Mouse (Mus musculus): Measurements from ENCODE around the gene Cmip.

The Cmip gene

GRCm38 (mm10) chr8:117348718-117349394 lies 92.0 kb downstream of the Cmip start:
- no peak for DNase-seq (ENCODE audit: low spot score in 2 of 2)

- DNase-seq (ENCODE audit: low spot score in 2 of 2), result no peak
These were observed 92.7 kb downstream of the Cmip start for GRCm38 (mm10) chr8:117349541-117349940.

- DNase-seq (ENCODE audit: low spot score in 2 of 2), result no peak
These were observed 95.2 kb downstream of the Cmip start for GRCm38 (mm10) chr8:117352098-117352497.

GRCm38 (mm10) chr8:117355111-117355831 lies 98.4 kb downstream of the Cmip start:
- DNase-seq (ENCODE audit: low spot score in 2 of 2), result no peak

DNA sequence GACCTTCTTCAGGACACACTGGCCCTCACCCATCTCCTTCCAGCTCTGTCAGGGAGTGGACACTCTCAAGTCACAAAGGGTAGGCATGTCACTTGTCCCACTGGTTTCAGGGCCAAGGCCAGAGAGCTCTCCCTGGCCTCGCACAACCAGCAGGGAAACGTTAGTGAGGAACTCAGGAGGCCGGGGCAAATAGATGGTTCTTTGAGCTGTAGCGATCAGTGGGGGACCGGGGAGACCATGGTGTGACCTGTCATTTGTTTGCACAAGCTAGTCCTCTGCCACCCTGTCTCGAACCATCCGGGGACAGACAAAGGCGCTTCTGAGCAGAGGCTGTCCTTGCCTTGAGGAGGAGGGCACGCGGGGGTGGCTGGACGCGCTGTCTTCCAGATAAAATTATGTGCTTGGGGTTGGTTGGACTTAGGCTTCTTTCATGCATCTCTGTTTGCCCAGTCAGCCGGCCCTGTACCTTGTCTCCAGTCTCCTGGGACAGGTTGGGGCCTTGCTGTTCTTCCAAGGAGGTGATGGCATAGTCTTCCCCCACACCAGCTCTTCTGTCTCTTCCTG lies 99.3 kb downstream of the Cmip start:
- DNase-seq (ENCODE audit: low spot score in 2 of 2), result no peak

DNA sequence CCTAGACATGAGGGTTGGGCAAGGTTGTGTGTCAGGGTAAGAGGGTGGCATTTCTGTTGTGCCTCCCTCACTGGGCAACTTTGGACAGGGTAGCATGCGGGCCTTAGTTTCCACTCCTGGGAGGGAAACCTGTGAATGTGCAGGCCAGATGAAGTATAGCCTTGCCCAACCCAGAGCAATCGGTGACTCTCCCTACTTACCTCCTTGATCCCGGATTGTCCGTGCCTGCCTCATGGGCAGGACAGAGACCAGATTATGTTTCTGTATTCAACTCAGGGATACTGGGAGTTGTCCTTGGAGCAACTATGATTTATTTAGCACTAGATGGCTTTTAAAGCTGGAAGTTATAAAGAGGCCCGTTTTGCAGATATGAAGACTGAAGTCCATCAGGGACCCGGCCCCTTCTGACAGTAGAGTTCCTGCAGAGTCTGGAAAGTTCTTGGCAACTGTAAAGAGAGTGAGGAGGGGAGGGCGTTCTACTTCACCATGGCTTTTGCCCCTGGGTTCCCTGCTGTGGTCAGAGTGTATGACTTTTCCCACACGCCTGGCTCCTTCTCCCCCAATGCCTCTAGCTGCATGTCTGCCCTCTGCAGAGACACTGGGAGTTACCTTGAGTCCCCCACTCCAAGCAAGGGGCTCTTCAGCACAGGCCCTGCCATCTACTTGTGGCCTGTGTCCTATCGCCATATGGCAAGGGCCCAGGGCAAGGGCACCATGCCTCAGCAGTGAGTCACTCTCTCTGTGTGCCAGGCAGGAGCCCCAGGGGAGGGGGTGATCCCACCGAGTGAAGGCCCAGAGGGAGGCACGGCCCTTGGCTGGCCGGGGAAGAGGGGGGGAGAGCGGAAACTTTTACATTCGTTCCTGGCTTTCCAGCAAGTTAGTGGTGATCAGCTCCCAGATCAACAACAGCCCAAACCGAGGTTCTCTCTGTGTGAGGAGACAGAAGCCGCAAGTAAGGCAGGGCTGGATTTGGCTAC lies 100.9 kb downstream of the Cmip start:
- no peak for DNase-seq (ENCODE audit: low spot score in 2 of 2)

DNA sequence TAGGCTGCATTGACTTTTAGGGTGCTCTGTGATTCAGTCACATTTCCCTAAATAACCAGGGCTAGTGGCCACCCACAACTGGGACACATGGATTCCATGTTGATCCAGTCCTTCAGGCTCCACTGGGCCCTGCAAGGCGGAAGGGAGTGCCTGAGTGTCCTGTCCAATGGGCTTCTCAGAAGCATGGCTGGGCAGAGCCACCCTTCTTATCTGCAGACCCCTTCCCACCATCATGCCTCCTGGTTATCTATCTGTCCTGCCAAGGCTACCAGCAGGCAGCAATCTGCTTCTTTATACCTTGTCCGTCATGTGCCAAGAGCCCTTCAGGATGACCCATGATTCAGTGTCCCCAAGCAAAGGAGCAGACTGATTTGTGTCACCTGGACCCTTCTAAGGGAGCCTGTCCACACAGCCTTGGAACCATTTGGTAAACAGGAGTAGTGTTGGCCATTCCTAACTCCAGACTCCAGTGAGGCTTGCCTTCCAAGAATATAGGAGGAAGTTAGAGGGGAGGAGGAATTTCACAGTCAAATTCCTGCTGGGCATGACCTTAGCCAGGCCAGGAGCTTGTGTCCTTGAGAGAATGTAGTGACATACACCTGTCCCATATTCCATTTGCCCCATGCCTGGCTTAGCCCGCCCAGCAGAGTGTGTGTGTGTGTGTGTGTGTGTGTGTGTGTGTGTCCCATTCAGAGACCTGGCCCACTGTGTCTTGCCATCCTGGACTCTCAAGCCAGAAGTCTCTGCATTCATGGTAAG lies 103.5 kb downstream of the Cmip start:
- no peak for DNase-seq (ENCODE audit: low spot score in 2 of 2)

DNA sequence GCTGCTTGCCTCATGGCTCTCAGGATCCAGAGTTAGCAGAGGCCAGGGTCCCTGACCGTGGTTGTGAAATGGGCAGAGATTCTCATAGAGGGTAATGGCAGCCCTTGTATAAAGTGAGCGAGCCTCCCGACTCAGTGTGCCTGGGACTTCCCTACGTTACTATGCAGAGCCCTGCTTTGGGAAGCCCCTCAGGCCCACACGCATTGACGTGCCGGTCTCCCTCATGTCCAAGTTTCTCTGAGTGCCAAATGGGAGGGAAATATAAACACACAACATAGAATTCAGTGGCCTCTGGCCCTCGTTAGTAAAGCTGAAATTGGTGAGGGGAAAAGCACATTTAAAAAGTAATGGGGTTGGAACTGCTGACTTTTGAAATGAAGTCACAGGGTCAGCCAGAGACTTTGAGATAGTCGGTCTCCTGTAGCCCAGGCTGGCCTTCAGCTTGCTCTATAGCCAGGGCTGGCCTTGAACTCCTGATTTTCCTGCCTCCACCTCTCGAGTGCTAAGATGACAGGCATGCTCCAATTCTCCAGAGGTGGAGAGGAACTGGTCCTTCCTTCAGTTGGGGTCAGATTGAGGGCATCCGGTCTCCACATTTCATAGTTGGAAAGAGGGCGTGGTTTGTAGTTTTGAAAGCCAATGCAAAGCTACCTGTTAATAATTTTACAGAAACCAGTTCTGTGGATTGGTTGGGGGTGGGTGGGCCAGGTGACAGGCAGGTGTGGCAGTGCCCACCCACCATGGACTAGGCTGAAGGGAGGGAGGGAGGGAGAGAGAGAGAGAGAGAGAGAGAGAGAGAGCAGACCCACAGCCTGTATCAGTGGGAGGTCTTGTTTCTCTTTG lies 105.0 kb downstream of the Cmip start:
- DNase-seq (ENCODE audit: low spot score in 2 of 2), result no peak

GRCm38 (mm10) chr8:117362438-117362726 lies 105.5 kb downstream of the Cmip start:
- no peak for DNase-seq (ENCODE audit: low spot score in 2 of 2)

DNA sequence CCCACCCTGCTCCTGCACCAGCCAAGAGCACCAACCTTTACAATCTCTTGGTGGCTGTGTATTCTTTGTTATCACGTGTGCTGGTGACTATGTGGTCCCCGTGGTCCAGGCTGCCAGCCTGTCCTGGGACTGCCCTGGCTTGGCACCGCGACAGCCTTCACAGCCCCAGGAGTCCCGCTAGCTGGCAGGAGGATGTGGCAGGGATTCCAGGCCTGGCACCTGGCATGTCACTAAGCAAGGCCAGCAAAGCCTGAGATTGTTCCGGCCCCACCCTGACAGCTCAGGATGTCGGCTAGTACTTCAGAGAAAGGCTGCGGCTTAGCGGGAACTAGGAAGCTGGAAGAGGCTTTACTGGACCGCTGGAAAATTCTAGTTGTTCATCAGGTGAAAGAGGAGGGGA lies 106.4 kb downstream of the Cmip start:
- no peak for DNase-seq (ENCODE audit: low spot score in 2 of 2)

- DNase-seq (ENCODE audit: low spot score in 2 of 2), result no peak
These were observed 107.7 kb downstream of the Cmip start for GRCm38 (mm10) chr8:117364374-117365160.

DNA sequence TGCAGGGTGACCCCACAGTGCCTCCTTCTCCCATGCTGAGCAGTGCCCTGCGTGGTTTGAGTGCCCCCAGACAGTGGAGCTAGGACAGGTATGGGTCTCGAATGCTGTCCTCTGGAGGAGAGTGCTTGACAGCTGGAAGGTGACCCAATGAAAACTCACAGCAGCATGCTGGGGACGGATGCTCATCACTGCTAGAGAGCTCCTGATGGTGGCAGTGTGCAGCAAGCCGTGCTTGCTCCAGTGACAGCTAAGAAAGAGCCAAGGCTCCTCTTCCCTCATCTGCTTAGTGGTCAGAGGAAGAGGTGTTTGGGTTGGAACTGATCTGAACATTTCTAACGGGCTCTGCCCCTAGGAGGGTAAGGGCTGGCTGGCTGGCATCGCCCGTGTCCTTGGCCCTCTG lies 109.6 kb downstream of the Cmip start:
- DNase-seq (ENCODE audit: low spot score in 2 of 2), result no peak

DNA sequence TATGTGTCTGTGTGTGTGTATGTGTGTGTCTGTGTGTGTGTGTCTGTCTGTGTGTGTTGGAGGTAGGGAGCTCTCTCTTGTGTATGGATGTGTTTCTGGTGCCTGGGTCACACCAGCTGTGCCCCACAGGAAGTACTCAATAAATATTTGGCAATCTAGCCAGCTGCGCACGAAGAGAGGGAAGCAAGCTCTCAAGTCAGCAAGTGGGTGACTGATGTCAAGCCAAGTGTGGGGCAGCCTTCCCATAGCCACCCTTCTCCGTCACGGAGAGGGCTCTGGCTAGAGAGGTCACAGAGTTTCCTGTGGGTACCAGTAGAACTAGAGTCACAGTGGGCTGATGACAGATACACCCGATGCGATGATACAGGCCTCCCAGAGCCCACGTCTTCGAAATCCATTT lies 110.6 kb downstream of the Cmip start:
- DNase-seq (ENCODE audit: low spot score in 2 of 2), result no peak

DNA sequence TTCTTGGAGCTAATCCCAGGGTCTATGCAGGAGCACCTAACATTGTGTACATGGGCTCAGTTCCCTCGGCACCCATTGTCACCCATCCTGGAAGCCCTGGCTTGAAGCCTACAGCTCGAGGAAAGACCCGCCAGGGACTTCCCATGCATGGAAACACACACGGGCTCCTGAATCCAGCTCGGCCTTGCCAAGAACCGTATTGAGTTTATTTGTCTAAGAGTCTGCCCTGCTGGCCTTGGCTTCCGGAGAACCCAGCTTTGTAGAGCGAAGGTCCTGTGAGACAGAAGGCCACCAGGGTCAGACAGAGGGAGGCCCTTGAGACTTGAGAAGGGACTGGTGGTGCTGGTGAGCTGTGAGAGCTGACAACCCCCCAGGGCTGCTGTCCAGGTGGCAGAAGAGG lies 111.9 kb downstream of the Cmip start:
- DNase-seq (ENCODE audit: low spot score in 2 of 2), result no peak

- no peak for DNase-seq (ENCODE audit: low spot score in 2 of 2)
These were observed 113.1 kb downstream of the Cmip start for GRCm38 (mm10) chr8:117370009-117370408.

DNA sequence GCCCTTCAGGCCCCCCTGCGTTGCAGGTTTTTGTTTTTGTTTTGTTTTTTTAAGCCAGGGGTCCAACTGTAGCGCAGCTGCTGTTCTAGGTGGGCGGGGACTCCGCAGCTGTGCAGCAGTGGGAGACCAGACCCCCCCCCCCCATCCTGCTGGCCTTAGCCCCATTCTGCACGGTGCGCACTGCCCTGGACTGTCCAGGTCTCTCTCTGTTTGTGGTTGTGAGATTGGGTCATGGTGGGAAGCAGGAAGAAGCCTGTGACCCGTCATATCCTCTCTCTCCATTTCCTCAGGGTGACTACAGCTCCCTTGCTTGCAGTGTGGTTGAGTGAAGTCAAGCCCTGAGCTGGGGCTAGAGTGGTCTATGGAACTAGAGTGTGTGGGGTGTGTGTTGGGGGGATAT lies 114.3 kb downstream of the Cmip start:
- DNase-seq (ENCODE audit: low spot score in 2 of 2), result no peak

DNA sequence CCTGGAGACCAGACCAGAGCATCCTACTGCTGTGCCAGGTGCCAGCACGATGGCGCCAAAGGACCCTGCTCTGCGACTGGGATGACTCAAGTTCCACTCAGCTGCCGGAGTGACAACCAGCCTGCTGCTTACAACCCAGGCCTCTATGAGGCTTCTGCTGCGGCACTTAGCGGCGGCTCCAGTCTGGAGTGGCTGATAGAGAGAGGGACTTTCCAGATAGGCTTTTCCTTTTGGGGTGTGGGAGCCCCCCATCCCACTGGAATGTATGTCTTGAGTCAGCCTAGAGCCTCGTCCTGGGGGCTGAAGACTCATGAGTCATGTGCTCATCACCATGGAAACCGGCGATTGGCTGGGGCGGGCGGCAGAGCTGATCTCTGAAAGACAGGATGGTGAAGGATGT lies 115.2 kb downstream of the Cmip start:
- DNase-seq (ENCODE audit: low spot score in 2 of 2), result no peak

DNA sequence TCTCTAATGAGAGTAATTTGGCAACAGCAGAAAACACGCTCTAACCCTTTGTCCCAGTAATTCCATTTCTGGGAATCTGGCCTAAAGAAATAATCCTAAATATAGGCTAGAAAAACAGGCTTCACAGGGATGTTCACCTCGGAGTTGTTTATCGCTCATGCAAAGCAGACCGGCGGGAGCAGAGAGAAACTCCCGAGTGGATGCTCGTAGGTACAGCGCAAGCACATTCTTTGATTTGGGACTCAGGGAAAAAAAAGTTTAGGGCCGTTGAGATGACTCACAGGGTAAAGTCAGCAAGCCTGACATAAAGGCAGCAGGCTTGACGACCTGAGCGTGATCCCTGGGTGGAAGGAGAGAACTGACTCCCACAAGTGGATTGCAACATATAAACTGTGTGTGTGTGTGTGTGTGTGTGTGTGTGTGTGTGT lies 116.2 kb downstream of the Cmip start:
- peak in 1 of 2 experiments; percentile 33 for DNase-seq (ENCODE audit: low spot score in 2 of 2)

- DNase-seq (ENCODE audit: low spot score in 2 of 2), result no peak
These were observed 117.2 kb downstream of the Cmip start for GRCm38 (mm10) chr8:117374087-117374486.

- no peak for DNase-seq (ENCODE audit: low spot score in 2 of 2)
These were observed 120.1 kb downstream of the Cmip start for GRCm38 (mm10) chr8:117376997-117377396.

Data from urinary bladder, adult 18-20 months (tissue).